Mouse (Mus musculus) heart, adult 9 months (tissue): ENCODE results near the gene Kif24.
A peak's percentile ranks its signal among the peaks of the same experiment; 100 is the strongest.

Source experiments
- DNase-seq, 2 experiments: peaks; one replicate each; pipeline ENCODE4 v3.0.0; 2022; ENCODE audit warnings: low spot score in 2 of 2

Gene Kif24

DNA sequence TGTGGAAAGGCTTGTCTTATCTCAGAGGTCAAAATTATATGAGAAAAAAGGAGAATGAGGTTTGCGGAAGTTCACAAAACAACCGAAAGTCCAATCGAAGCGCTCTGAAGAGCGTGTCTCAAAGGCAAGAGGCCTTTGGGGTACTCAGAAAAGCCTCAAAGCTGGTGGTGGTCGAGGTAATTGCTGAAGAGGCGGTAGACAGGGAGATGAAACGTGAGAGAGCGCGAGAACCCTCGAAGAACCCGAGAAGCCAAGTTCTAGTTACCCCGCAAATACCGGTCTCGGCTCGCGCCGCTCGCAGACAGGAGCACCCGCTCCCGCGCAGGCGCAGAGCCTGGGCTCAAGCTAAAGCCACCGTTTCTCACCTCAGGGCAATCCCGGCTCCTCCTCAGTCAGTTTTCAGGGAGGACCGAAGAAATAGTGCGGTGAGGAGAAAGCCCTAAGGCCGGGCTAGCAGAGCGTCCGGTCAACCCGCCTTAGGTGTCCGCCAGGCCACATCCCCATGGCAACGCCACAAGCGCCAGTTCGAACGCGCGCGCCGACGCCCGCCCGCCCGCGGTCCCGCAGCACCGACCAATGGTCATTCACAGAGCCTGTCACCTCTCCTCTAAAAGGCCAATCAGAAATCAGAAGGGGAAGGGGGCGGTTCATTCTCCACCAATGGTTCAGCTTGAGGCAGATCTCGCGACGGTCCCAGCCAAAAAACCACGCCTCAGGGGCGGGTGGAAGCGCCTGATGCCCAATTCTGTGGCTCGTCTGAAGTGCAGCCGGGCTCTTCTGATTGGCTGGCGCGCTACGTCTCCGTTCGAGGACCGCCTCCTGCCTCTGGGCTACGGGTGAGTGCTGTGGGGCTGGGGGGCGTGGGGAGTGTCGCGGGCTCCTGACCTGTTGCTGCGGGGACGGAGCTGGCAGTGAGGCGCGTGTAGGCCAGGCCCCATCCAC lies at the start of gene Kif24, which contains the start of gene Nudt2:
Gene Kif24, minus strand, starts transcription at position 543 of the 942 bp plus-strand sequence.
Gene Nudt2, plus strand, starts transcription at position 807 of the 942 bp plus-strand sequence.
- DNase-seq: peak; percentile 99

DNA sequence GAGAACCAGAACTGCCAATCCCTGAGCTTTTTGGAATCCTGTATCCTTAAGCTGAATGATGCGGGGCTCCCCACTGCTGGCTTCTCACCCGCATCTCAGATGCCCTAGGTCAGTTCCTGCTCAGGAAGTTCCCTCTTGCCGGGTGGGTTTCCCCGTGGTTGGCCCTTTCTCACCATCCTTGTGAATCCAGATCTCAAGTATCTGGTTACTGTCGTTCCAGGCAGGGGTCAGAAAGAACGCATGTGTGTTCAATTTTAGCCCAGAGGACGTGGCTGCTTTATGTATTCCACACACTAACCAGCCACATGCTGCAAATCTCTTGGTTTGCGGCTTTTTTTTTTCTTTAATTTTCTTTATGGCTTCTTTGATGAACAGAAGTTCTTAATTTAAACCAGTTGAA lies 49.0 kb upstream of the Kif24 start:
- DNase-seq: no peak

DNA sequence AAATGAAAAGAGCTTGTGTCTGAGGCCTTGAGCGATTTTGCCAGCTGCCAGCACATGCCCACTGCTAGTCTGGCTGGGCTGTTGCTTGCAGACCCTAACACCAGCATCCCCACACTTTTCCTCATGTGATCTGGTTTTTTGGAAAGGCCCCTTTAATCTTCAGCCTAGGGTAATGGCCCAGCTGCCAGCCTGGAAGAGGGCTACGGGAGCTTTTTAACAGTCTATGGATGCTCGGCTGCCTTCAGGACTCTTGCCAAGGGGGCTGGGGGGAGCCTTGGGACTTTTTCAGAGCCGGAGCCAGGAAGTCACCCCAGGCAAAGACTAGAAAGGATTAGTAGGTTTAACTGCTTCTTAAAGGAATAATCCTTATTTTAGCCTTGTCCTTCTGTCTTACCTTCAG lies 48.6 kb upstream of the Kif24 start:
- DNase-seq: no peak

DNA sequence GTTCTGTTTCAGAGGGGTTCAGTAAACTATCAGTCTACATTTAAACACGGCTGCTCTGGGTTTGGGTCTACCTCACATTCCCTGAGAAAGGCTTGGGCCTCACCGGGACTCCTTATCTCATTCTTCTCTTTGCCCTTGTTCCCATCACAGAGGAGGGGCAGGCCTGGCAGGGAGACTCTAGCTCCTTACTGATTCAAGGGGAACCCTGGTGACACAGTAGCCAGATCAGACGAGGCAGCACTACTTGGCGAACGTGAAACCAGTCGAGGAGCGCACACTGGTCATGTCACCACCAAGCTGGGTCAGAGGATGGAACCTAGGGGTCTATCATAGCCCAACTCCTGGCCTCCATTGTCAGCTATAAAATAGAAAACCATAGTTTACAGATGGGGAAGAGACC lies 43.3 kb upstream of the Kif24 start:
- DNase-seq: no peak

DNA sequence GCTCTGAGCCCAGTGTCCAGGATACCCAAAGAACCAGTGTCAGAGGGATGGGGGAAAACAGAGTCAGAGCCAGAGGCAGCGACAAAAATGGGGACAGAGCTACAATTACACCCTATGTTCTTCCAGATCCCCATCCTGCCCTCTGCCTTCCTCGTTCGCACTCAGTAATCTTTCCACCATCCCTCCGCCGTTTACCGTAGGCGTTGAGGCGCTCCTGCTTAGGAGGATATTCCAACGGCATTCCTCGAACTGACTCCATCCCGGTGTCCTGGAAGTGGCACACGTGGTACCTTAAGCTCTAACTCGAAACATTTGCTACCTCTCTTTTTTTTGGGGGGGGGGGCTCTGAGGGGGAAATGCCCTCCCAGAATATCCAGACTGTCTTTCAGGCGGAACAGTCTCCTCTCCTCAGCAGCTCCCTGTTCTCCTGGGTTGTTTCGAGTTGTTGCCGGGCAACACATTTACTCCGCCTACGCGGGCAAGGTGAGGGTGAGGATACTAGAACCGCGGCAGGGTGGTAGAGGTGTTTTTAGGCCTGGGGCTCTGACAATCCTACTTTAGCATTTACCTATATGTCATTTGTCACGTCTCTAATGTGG lies 42.7 kb upstream of the Kif24 start:
- DNase-seq: no peak

DNA sequence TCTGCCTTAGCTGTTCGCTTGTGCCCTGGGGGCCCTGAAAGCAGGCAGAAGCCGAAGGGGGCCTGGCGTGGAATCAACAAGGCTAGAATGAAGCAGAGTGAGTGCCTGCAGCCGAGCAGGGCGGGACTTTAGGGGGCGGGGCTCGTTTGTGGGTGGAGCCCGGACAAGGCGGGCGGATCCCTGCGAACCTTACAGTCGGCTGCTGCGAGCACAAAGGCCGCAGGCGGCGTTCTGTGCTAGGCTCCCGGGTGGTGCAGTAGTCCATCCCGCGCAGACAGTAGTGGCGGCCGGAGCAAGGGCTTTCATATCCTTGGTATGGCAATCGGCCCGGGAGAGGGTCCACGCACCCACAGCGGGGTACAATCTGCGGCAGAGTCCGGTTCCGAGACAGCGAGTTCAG lies 42.2 kb upstream of the Kif24 start:
- DNase-seq: peak; percentile 79 to 88

DNA sequence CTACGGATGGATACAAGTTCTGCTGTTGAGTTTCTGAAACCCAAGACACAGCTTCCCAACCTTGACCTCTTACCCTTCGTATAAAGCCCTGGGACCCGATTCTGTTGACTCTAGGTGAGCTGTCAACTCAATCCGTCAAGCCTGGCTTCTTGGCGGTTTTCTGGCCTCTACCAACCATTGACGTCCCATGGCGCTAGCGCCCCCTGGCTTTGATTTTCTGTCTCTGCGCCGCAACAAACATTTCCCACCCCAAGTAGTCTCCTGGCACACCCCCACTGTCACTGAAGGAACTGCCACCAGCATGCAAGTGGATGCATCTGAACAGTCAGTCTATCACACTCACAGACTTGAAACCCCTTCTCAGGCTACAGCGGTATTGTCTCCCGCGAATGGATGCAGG lies 41.5 kb upstream of the Kif24 start:
- DNase-seq: peak; percentile 45 to 60

DNA sequence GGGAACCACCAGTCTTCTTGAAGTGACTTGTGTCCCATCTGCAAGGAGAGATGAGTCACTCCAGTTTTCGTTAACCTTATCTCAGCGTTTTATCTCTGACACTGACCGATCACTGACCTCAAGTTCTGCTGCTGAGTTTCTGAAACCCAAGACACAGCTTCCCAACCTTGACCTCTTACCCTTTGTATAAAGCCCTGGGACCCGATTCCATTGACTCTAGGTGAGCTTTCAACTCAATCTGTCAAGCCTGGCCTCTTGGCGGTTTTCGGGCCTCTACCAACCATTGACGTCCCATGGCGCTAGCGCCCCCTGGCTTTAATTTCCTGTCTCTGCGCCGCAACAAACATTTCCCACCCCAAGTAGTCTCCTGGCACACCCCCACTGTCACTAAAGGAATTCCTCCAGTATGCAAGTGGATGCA lies 40.5 kb upstream of the Kif24 start:
- DNase-seq: no peak

DNA sequence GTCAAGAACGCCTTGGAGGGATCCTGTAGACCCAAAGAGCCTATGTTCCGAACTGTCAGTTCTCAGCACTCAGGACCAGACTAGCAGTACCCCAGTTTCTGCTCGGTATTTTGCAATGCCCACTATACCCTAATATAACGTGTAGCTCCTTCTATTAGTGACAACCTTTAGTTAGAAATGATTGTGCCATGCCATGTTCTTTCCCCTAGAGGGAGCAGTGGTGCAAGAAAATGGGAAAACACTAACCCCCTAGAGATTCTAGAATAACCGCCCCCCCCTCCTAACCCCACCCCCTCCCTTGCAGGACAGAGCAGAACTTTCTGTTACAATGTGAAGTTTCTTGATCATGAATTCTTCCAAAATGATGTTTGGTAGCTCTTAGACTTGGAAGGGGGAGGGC lies 39.6 kb upstream of the Kif24 start:
- DNase-seq: no peak

DNA sequence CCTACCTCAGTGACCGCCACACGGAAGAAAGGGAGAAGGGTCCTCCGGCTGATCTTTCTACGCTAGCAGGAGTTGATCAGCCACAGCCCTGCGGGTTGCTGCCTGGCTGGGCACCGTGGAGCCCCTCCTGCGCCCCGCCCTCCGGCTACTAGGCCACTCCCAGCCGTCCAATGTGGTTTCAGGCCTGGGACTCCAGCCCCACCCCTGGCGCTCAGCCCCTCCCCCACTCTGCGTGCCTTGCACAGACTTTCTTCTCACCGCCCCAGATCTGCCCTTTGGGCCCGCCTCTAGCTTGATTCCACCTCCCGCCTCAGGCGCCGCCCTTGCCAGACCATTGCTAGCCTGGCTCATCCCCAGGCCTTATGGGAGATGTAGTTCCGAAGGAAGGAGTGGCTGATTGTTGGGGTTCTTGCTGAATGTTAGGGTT lies 38.3 kb upstream of the Kif24 start, which contains the start of gene AI464131:
Gene AI464131, minus strand, starts transcription at position 91 of the 427 bp plus-strand sequence.
- DNase-seq: peak; percentile 96 to 98

DNA sequence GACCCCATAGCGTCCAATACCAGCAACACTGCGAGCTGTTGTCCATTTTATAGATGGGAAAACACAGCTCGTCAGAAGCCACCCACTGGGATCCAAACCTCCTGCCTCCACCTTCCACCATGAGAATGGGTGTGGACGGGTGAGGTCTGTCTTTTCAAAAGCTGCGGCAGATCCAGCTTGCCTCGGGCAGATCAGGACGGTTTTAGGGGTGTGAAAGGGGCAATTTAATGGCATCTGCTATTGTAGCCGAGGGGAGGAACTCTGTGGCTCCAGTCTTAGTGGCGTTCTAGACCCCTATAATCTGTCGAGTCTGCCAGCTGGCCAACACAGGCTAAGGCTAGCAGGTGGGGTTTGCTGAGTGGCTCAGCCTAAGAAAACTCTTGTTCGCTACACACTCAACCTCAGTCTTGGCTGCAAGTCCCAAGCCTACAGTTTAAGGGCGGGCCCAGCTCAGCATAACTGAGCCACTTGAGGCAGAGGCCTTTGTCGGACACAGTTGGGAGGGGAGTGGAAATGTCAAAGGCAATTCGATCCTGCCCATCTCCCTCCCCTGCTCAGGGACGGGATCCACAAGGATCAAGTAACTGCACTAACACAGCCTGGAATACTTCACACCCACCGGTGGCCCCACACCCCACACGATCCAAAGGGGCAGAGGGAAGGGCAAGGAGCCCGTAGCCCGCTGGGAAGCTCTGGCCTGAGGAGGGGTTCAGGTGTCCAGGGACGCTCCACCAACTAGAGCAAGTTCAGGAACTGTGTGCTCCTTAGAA lies 37.7 kb upstream of the Kif24 start:
- no peak for DNase-seq

DNA sequence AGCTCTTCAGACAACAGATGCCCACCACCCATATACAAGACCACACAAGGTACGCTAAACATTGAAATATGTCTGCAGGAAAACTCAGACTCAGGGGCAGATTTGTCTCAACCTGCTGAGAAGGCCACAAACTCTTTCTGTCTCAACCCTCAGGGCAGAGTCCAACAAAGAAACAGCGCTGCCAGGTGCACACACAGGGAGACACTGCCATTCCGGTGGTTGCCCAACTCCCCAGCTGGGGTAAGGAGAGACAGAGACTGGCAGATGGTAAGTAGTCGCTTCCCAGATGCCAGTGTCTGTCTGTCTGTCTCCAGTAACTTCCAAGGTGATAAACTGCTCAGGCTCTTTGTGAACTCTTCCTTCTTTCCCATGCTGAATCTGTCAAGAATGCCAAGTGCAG lies 36.1 kb upstream of the Kif24 start:
- no peak for DNase-seq

DNA sequence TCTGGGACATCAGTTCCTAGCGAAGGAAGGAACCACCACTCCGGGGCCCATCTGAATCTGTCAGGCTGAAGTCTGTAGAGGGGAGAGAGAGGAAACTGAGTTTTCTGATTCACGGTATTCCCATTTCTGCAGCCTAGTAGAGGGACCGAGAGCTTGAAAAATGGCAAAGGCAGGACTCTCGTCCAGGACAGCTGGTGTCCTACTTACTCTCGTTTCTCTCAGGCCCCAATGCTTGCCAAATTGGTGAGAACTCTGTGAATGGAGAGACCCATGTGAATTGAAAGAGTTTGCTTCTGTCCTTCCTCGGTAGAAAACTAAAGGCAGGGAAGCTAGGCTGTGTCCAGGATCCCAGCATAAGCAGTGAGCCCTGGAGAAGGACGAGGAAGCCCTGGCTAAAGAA lies 34.9 kb upstream of the Kif24 start:
- peak in 1 of 2 experiments; percentile 40 for DNase-seq

DNA sequence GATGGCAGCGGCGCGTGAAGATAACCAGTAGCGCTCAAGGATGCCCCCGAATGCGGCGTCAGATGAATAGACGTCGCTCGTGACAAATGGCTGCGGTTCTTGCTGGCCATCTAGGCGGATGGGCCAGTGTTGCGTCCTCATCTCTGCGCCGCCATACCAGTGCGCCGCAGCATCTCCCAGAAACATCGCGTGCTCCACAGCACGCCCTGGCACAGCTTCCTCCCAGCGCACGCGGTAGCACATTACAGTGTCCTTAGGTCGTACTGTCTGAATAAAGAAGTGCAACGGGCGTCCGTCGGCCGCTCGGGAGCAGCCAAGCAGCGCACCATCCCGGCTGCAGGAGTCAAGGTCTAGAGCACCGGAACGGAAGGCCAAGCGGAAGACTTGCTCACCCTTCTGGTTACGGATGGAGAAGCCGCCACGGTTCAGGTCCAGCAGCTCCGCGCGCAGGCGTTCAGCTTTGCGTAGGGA lies 34.3 kb upstream of the Kif24 start:
- DNase-seq: no peak

DNA sequence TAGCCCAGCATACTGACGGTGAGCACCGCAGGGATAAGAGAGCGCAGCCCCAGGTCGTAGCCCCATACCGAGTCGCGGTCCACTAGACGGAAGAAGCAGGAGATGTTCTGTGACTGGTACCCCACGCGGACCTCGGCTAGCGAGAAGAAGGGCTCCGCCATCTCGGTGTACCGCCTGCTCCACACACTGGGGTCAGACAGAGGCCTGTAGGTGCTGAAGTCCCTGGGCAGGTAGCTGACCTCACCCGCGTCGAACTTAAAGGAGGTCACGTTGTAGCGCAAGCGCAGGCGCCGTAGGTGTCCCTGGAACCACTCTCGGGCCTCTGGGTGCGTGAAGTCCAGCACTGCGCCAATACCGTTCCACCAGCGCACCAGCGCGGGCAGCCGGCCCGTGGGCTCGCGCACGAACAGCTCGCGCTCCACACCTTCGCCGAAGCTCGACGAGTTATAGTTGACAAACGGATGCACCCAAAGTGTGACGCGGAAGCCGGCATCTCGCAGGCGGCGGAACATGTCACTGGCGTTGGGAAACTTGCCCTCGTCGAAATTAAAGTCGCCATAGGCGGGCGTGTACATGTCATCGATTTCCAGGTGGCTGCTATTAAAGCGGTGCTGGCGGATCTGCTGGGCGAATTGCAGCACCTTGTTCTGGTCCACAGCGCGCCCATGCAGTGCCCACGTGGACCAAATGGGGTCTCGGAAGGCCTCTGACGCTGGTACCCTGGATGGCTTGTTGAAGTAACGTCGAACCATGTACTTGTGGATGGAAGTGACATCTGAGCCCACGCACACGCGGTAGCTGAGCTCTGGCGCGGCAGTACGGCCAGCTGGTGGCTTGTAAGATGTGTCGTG lies 33.5 kb upstream of the Kif24 start:
- DNase-seq: no peak

DNA sequence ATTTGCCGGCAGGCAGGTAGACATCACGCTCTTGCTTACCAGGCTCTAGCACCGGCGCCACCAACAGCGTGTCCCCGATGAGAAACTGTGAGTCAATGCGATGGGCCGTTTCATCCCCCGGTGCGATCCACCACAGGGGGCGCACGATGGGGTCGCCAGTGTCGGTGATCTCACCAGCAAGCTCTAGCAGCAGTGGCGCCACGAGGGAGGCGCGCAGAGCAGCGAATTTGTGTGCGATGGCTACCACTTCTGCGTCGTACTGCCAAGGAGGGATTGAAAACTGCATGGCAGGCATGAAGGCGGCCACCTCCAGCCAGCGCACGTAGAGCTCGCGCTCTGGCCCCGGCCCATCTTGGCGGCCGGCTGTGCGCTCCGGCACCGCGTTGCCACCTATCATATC lies 32.9 kb upstream of the Kif24 start:
- DNase-seq: no peak

DNA sequence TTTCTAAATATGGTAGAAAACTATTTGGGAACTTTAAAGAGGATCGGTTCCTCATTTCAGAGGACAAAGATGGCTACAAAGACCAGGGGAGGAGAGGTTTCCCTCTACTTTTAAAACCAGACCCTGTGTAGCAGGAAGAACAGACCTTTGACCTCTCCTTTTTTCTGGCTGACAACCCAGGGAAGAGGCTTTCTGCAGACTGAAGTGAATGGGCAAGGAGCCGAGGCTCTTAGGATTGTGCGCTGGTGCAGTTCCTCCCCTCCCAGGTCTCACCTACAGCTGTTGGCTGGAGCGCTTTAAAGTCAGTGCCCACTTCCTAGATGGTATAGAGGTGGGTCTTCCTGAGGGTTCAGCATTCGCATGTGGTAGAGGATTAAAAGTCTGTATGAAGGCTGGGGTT lies 32.4 kb upstream of the Kif24 start:
- DNase-seq: no peak

DNA sequence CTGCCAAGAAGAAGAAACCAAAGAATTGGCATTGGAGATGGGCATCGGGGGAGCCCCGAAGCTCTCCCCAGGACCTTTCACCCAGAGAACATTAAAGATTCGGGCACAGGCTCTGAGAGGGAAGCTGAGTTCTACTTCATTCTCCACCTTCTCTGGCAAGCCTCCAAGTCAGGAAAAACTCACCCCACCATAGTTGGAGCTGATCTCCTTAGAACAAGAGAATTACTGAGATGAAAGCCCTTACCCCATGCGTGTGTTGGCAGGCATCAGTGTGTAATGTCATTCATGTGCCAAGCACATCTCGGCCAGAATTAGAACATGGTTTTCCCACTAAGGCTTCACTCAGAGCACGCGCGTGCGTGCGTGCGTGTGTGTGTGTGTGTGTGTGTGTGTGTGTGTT lies 31.2 kb upstream of the Kif24 start:
- peak in 1 of 2 experiments; percentile 49 for DNase-seq

DNA sequence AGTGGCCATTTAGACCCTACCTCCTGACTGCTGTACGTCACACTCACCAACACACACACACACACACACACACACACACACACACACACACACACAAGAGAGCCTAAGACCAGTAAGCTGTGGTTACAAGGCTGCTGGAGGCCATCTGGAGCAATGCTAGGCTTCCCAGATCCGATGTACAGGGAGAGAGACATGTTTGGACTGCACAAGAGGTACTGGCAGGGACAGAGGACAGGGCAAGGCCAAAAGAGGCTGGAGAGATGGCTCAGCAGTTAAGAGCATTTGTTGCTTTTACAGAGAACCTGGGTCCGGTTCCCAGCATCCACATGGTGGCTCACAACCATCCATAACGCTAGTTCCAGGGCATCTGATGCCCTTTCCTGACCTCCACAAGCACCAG lies 30.4 kb upstream of the Kif24 start:
- DNase-seq: no peak

DNA sequence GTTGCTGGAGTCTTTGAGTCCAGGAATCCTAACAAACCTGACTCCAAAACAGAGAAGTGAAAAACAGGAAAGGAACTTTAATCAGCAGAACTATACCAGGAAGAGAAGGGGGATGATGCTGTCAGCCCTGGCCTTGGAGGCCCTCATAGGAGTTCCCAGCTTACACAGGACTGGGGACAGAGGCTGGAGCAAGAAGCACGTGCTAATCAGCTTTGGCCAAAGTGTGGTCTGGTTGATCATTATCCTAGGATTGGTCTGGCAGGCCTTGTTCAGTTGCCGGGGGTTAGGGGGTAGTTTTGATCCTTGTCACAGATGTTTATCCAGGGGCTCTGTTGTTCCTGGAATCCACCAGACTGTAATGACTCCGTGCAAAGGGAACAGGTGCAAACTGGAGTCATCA lies 29.7 kb upstream of the Kif24 start:
- no peak for DNase-seq

DNA sequence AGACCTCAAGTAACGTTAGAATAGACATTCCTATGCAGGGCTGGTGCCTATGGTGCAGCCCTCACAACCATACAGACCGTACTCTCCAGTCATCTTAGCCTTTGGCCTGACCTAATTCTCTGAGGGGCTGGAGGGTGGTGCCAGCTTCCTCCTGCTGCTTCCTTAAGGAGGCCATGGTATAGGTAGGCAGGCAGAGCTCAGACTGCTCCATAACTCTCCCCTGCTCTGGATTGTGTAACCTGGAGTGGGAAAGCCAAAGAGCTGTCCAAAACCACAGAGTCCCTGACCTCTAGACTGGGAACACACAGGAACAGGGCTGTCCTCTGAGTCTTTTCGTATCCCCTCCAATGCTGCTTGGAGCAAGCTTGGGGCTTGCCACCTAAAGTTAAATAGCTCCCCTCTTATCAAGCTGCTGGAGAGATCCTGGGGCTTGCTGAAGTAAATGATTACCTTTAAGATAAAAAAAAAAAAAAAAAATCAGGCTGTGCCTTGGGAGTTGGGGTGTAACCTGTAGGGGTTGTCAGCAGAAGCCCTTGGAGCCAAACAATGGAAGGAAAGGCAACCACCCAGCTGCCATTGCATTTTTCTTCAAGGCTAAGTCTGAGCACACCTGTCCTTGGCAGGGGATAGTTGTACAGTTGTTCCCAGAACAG lies 28.9 kb upstream of the Kif24 start:
- DNase-seq: no peak
